Mouse (Mus musculus) heart, postnatal 14 days (tissue): Measurements from ENCODE around the gene Smarca5. TPM values are rescaled to one million over a fixed set of nuclear protein-coding genes. Genes with fewer than 3 reads are reported as not detected.

Experiments used
- DNase-seq, 2 experiments: peaks; one replicate each; pipeline ENCODE4 v3.0.0; 2021 to 2022
- intact Hi-C: fragments of 180-260 bp; cut with DNase I; formaldehyde crosslinking; loops from one replicate; pipeline ENCODE4 v1.15.1; 2025
- total RNA-seq, 2 experiments: library from RNA; stranded (reverse); gene quantifications; 2 replicates each; pipeline ENCODE4 v1.2.3; 2021

Smarca5 gene
- total RNA-seq, 2 experiments from 2014 or later, result 39.8 to 41.2 TPM

- intact Hi-C loops, result no loop called here
- DNase-seq, result no peak
Measured at GRCm38 (mm10) chr8:80682594-80682993, 56.7 kb downstream of the Smarca5 start.

- DNase-seq, result no peak
- intact Hi-C loops, result no loop called here
Measured at GRCm38 (mm10) chr8:80669277-80669901, 69.9 kb downstream of the Smarca5 start.

GRCm38 (mm10) chr8:80663476-80663875 is 75.8 kb downstream of the Smarca5 start:
- DNase-seq, result no peak
- intact Hi-C loops, result no loop called here

- DNase-seq, result no peak
- intact Hi-C loops, result no loop called here
Measured at GRCm38 (mm10) chr8:80661055-80661454, 78.2 kb downstream of the Smarca5 start.

GRCm38 (mm10) chr8:80657639-80658038 is 81.7 kb downstream of the Smarca5 start:
- intact Hi-C loops, result no loop called here

More at GRCm38 (mm10) chr8:80657639-80658038, 81.7 kb downstream of the Smarca5 start:
- DNase-seq, result no peak

Other genes starting within 250 kb of the Smarca5 start
- 1 to 10 TPM; 4.0 to 6.9 TPM for gene Gypa, start 245.7 kb downstream of the Smarca5 start, total RNA-seq
- gene Frem3, start 128.4 kb downstream of the Smarca5 start, total RNA-seq, result under 1 TPM in 1 of 2 experiments, not detected in 1; 0.07 TPM
- 10 to 100 TPM; 35.5 to 40.0 TPM for gene Gab1, start 141.0 kb upstream of the Smarca5 start, total RNA-seq